ENCODE assay signal across 8 mouse cellular contexts in genomic region chr16:30187907-30188414, GRCm38 (mm10).
DNase-seq lines count a peak whose midpoint lies in the region; ATAC-seq lines count a peak whose summit lies in the region.

No protein-coding gene starts in this region.

- H3K9ac ChIP-seq in hindbrain, embryonic 16.5 days (ENCODE audit: low read depth, low read length), result peak overlapping the region; percentile 49

- peak; percentile 71 for ATAC-seq in hindbrain, embryonic 16.5 days

- peak overlapping the region; percentile 66 for H3K4me2 ChIP-seq in hindbrain, embryonic 16.5 days (ENCODE audit: low read length)

- peaks cover 17% of the 10 kb centered on the region for H3K27me3 ChIP-seq in hindbrain, embryonic 16.5 days (replicated peaks; ENCODE audit: control insufficient read depth, insufficient read depth, low read length)

- H3K36me3 ChIP-seq in hindbrain, embryonic 16.5 days (ENCODE audit: control insufficient read depth, insufficient read depth, low read length), result no peaks in the 10 kb centered on the region

- under 1% methylated on average over 26 of the region's 26 CpGs for whole genome bisulfite sequencing in hindbrain, embryonic 16.5 days

- H3K27ac ChIP-seq in hindbrain, embryonic 16.5 days (ENCODE audit: low read depth, low read length), result no peak overlapping the region; the same call in 1 of the 2 replicates

- DNase-seq in NIH3T3 (ENCODE audit: low read depth), result peak; percentile 90
- peak; percentile 90 to 91 for DNase-seq in cerebellum, postnatal 36 days
- DNase-seq in gastrocnemius, adult 18-20 months (ENCODE audit: low spot score), result peak; percentile 98
- DNase-seq in left cerebral cortex, adult 18-20 months (ENCODE audit: low spot score in 2 of 2), result peak; percentile 82 to 83
- DNase-seq in lung, postnatal 4 days, result peak; percentile 96 to 99
- peak; percentile 95 for DNase-seq in retina, postnatal 1 day
- DNase-seq in thymus, postnatal 4 days, result peak; percentile 90

- H3K9me3 ChIP-seq in hindbrain, embryonic 16.5 days (ENCODE audit: control insufficient read depth, low read length), result no peaks in the 10 kb centered on the region

- peaks cover 26% of the 10 kb centered on the region for H3K4me1 ChIP-seq in hindbrain, embryonic 16.5 days (ENCODE audit: control insufficient read depth, insufficient read depth, low read depth, low read length)

- H3K4me3 ChIP-seq in hindbrain, embryonic 16.5 days (ENCODE audit: low read length), result peak overlapping the region; percentile 35
